Mouse (Mus musculus): Measurements from ENCODE around the gene Cntnap1. TPM values are rescaled to one million over a fixed set of nuclear protein-coding genes. Genes with fewer than 3 reads are reported as not detected.
A peak's percentile ranks its signal among the peaks of the same experiment; 100 is the strongest.

Cntnap1 gene
- polyA plus RNA-seq, 1 experiment: 4.2 TPM

GRCm38 (mm10) chr11:101220853-101221252, 50.5 kb downstream of the Cntnap1 start:
- no peak for DNase-seq (ENCODE audit: low spot score)

GRCm38 (mm10) chr11:101221306-101221986, 51.1 kb downstream of the Cntnap1 start:
- no peak for DNase-seq (ENCODE audit: low spot score)

GRCm38 (mm10) chr11:101224337-101224736, 54.0 kb downstream of the Cntnap1 start:
- DNase-seq (ENCODE audit: low spot score): no peak

- no peak for DNase-seq (ENCODE audit: low spot score)
Measured at GRCm38 (mm10) chr11:101225331-101226064, 55.2 kb downstream of the Cntnap1 start.

GRCm38 (mm10) chr11:101226065-101226701, 55.9 kb downstream of the Cntnap1 start, which contains the start of gene Ezh1:
Gene Ezh1, minus strand, starts transcription at chr11:101226463.
- peak; percentile 94 for DNase-seq (ENCODE audit: low spot score)

- no peak for DNase-seq (ENCODE audit: low spot score)
Measured at GRCm38 (mm10) chr11:101229361-101229900, 59.1 kb downstream of the Cntnap1 start.

GRCm38 (mm10) chr11:101230061-101230511, 59.8 kb downstream of the Cntnap1 start:
- no peak for DNase-seq (ENCODE audit: low spot score)

GRCm38 (mm10) chr11:101230526-101230925, 60.2 kb downstream of the Cntnap1 start:
- DNase-seq (ENCODE audit: low spot score): no peak

- DNase-seq (ENCODE audit: low spot score): no peak
Measured at GRCm38 (mm10) chr11:101230991-101231871, 60.9 kb downstream of the Cntnap1 start.

GRCm38 (mm10) chr11:101232010-101232839, 61.9 kb downstream of the Cntnap1 start:
- DNase-seq (ENCODE audit: low spot score): no peak

- no peak for DNase-seq (ENCODE audit: low spot score)
Measured at GRCm38 (mm10) chr11:101233240-101233639, 62.9 kb downstream of the Cntnap1 start.

- no peak for DNase-seq (ENCODE audit: low spot score)
Measured at GRCm38 (mm10) chr11:101234124-101234523, 63.8 kb downstream of the Cntnap1 start.

GRCm38 (mm10) chr11:101235429-101235828, 65.1 kb downstream of the Cntnap1 start:
- DNase-seq (ENCODE audit: low spot score): no peak

- no peak for DNase-seq (ENCODE audit: low spot score)
Measured at GRCm38 (mm10) chr11:101236782-101237181, 66.5 kb downstream of the Cntnap1 start.

- DNase-seq (ENCODE audit: low spot score): no peak
Measured at GRCm38 (mm10) chr11:101238071-101238647, 67.8 kb downstream of the Cntnap1 start.

Other genes starting within 250 kb of the Cntnap1 start
- gene Stat3, start 231.0 kb upstream of the Cntnap1 start, polyA plus RNA-seq (2012; rRNA removed): 91.2 and 103 TPM in 2 replicates
- 284 and 420 TPM in 2 replicates for gene Cavin1, start 199.6 kb upstream of the Cntnap1 start, polyA plus RNA-seq (2012; rRNA removed)
- 66.9 and 74.1 TPM in 2 replicates for gene Atp6v0a1, start 161.1 kb upstream of the Cntnap1 start, polyA plus RNA-seq (2012; rRNA removed)
- 27.2 and 29.0 TPM in 2 replicates for gene Naglu, start 100.5 kb upstream of the Cntnap1 start, polyA plus RNA-seq (2012; rRNA removed)
- 0.56 and 0.57 TPM in 2 replicates for gene Hsd17b1, start 92.1 kb upstream of the Cntnap1 start, polyA plus RNA-seq (2012; rRNA removed)
- gene Coasy, start 88.0 kb upstream of the Cntnap1 start, polyA plus RNA-seq (2012; rRNA removed): 25.8 and 38.8 TPM in 2 replicates
- gene Mlx, start 83.2 kb upstream of the Cntnap1 start, polyA plus RNA-seq (2012; rRNA removed): 34.1 and 38.0 TPM in 2 replicates
- 7.1 and 7.9 TPM in 2 replicates for gene Psmc3ip, start 75.1 kb upstream of the Cntnap1 start, polyA plus RNA-seq (2012; rRNA removed)
- gene Retreg3, start 50.6 kb upstream of the Cntnap1 start, polyA plus RNA-seq (2012; rRNA removed): 66.2 and 67.3 TPM in 2 replicates
- gene Tubg1, start 50.6 kb upstream of the Cntnap1 start, polyA plus RNA-seq (2012; rRNA removed): 4.3 and 11.0 TPM in 2 replicates
- gene Tubg2, start 14.6 kb upstream of the Cntnap1 start, polyA plus RNA-seq (2012; rRNA removed): 3.3 and 5.0 TPM in 2 replicates
- 33.9 and 35.6 TPM in 2 replicates for gene Plekhh3, start 828 bp downstream of the Cntnap1 start, polyA plus RNA-seq (2012; rRNA removed)
- 0.19 and 0.21 TPM in 2 replicates for gene Ccr10, start 4.9 kb downstream of the Cntnap1 start, polyA plus RNA-seq (2012; rRNA removed)
- gene Ezh1, start 55.9 kb downstream of the Cntnap1 start, polyA plus RNA-seq (2012; rRNA removed): 45.0 and 45.7 TPM in 2 replicates
- 79.5 and 82.0 TPM in 2 replicates for gene Ramp2, start 75.5 kb downstream of the Cntnap1 start, polyA plus RNA-seq (2012; rRNA removed)
- gene Vps25, start 83.2 kb downstream of the Cntnap1 start, polyA plus RNA-seq (2012; rRNA removed): 73.3 and 91.1 TPM in 2 replicates
- 7.4 and 10.6 TPM in 2 replicates for gene Wnk4, start 90.0 kb downstream of the Cntnap1 start, polyA plus RNA-seq (2012; rRNA removed)
- gene Cntd1, start 108.5 kb downstream of the Cntnap1 start, polyA plus RNA-seq (2012; rRNA removed): 1.4 and 1.5 TPM in 2 replicates
- gene Coa3, start 108.6 kb downstream of the Cntnap1 start, polyA plus RNA-seq (2012; rRNA removed): 155 and 156 TPM in 2 replicates
- 147 and 154 TPM in 2 replicates for gene Becn1, start 131.8 kb downstream of the Cntnap1 start, polyA plus RNA-seq (2012; rRNA removed)
- gene Psme3, start 145.7 kb downstream of the Cntnap1 start, polyA plus RNA-seq (2012; rRNA removed): 60.6 and 68.7 TPM in 2 replicates
- gene Aoc2, start 154.5 kb downstream of the Cntnap1 start, polyA plus RNA-seq (2012; rRNA removed): 3.8 and 4.8 TPM in 2 replicates
- 59.2 and 75.5 TPM in 2 replicates for gene Aoc3, start 160.1 kb downstream of the Cntnap1 start, polyA plus RNA-seq (2012; rRNA removed)
- not detected in 2 replicates for gene G6pc, start 197.0 kb downstream of the Cntnap1 start, polyA plus RNA-seq (2012; rRNA removed)
- gene Aarsd1, start 247.1 kb downstream of the Cntnap1 start, polyA plus RNA-seq (2012; rRNA removed): 26.1 and 27.7 TPM in 2 replicates